Mouse (Mus musculus) liver, embryonic 14.5 days (tissue): Measurements from ENCODE around the gene Vmn1r68. TPM values are rescaled to one million over a fixed set of nuclear protein-coding genes. Genes with fewer than 3 reads are reported as not detected.

Experiments
- ATAC-seq: fragments of 200-750 bp; cut with Nextera tagmentation; 2 replicates; pipeline ENCODE4 v1.8.0; 2017; ENCODE audit warnings: moderate number of reproducible peaks, mild to moderate bottlenecking, moderate library complexity; ENCODE audit not compliant: insufficient read depth
- DNase-seq, 3 experiments: peaks; one replicate each; pipeline ENCODE4 v3.0.0-alpha.2; 2012 to 2013; ENCODE audit warnings: low read depth in 3 of 3, low spot score in 3 of 3
- H3K27ac ChIP-seq: fragments of 300-500 bp; sonication (generic); 2 replicates; pipeline ENCODE4 v1.5.1; 2014; ENCODE audit warnings: moderate library complexity, mild to moderate bottlenecking, control low read depth, inconsistent platforms
- H3K27me3 ChIP-seq: fragments of 300-500 bp; sonication (generic); 2 replicates; pipeline ENCODE4 v1.6.1; 2014; ENCODE audit warnings: mild to moderate bottlenecking, low read length, moderate library complexity; ENCODE audit not compliant: control insufficient read depth, insufficient read depth
- H3K36me3 ChIP-seq: fragments of 300-500 bp; sonication (generic); replicated peaks from 2 replicates; pipeline ENCODE4 v1.6.1; 2014; ENCODE audit warnings: low read depth; ENCODE audit not compliant: control insufficient read depth, insufficient read depth
- H3K4me1 ChIP-seq, 2 experiments: fragments of 200-500 bp in 1 of 2; fragments of 300-500 bp in 1 of 2; sonication (generic) in 1 of 2; replicated peaks; 2 replicates each; pipeline ENCODE4 v1.6.1; 2012 to 2014; ENCODE audit warnings: antibody characterized with exemption in 1 of 2, inconsistent platforms in 1 of 2, low read length in 1 of 2; ENCODE audit not compliant: control insufficient read depth in 2 of 2, insufficient read depth in 2 of 2
- H3K4me2 ChIP-seq: fragments of 300-500 bp; sonication (generic); 2 replicates; pipeline ENCODE4 v1.6.1; 2014; ENCODE audit warnings: low read depth, mild to moderate bottlenecking, control low read depth, moderate library complexity
- H3K4me3 ChIP-seq, 2 experiments: fragments of 200-500 bp in 1 of 2; fragments of 300-500 bp in 1 of 2; sonication (generic) in 1 of 2; 2 replicates each; pipeline ENCODE4 v1.5.1; 2012 to 2014; ENCODE audit warnings: low read depth in 2 of 2, low read length in 2 of 2, mild to moderate bottlenecking in 2 of 2, control low read depth in 1 of 2, inconsistent platforms in 1 of 2, moderate library complexity in 1 of 2; ENCODE audit not compliant: insufficient read depth in 1 of 2
- H3K9ac ChIP-seq: fragments of 300-500 bp; sonication (generic); replicated peaks from 2 replicates; pipeline ENCODE4 v1.6.1; 2014; ENCODE audit warnings: mild to moderate bottlenecking, control low read depth, moderate library complexity
- H3K9me3 ChIP-seq: fragments of 300-500 bp; sonication (generic); 2 replicates; pipeline ENCODE4 v1.6.1; 2016; ENCODE audit warnings: low read length, mixed read lengths; ENCODE audit not compliant: control insufficient read depth
- CTCF ChIP-seq: IDR thresholded peaks from 2 replicates; pipeline ENCODE4 v1.5.1; 2016; ENCODE audit warnings: antibody characterized with exemption, low read depth, control low read depth
- EP300 ChIP-seq: IDR thresholded peaks from 2 replicates; pipeline ENCODE4 v1.6.1; 2016; ENCODE audit warnings: antibody characterized with exemption, low read depth
- WGBS: fragments of 180-500 bp; shearing (Covaris S2); extraction: QIAGEN DNeasy Blood & Tissue Kit; methylation state at CpG from one replicate; pipeline ENCODE4 v1.1.7; 2014; ENCODE audit not compliant: insufficient replicate concordance; 5-methylcytosine and 5-hydroxymethylcytosine counted together
- polyA plus RNA-seq, 2 experiments: library from polyadenylated mRNA; depleted of rRNA in 1 of 2; stranded (reverse) in 1 of 2; unstranded in 1 of 2; fragments of >200 nt; fragmentation: Nextera tagmentation in 1 of 2; extraction: Ambion mirVana in 1 of 2; gene quantifications; 2 replicates each; pipeline versions ENCODE4 v1.2.1 to v1.2.3; 2012 to 2014

Gene Vmn1r68
- polyA plus RNA-seq, 2 experiments = not detected

DNA sequence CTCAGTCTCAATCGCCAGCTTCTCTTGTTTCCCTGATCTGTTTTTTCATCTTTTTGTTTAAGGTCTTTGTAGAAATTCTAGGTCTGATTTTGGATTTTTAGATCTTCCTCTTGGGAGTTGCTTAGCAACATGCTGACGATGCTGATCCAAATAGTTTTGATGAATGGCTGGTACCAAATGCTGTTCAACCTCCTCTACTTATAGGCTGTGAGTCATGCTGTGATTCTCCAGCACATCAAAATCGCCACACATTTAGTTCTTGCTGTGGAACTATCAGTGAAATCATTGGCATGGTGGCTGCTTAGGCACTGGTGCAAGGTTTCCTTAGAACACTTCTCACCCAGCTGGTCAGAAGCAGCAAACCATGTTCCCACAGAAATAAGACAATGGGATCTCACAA is 100.1 kb downstream of the Vmn1r68 start:
- H3K4me3 ChIP-seq = no peak overlapping the region
- no peak overlapping the region for H3K4me2 ChIP-seq
- no peak for DNase-seq
- no peak overlapping the region for H3K9ac ChIP-seq
- no peaks in the 10 kb centered on the region for H3K36me3 ChIP-seq
- no peaks in the 10 kb centered on the region for H3K9me3 ChIP-seq
- no peaks in the 10 kb centered on the region for H3K27me3 ChIP-seq
- no peak for ATAC-seq
- no peak for TF ChIP-seq EP300
- no peak for TF ChIP-seq CTCF
- H3K27ac ChIP-seq = no peak overlapping the region
- no peaks in the 10 kb centered on the region for H3K4me1 ChIP-seq
- 45% methylated on average over 3 of the region's 3 CpGs for WGBS

Other genes with a start within 250 kb of the Vmn1r68 start
- not detected in 2 replicates for gene Vmn1r67, start 115.2 kb downstream of the Vmn1r68 start, polyA plus RNA-seq (2012; rRNA removed)
- gene Vmn1r67, start 115.2 kb downstream of the Vmn1r68 start, polyA plus RNA-seq (2014; fragmentation: Nextera tagmentation; extraction: Ambion mirVana) = not detected in 2 replicates
- gene Zik1, start 63.1 kb downstream of the Vmn1r68 start, polyA plus RNA-seq (2012; rRNA removed) = 0.74 and 1.1 TPM in 2 replicates
- 2.1 and 3.1 TPM in 2 replicates for gene Zik1, start 63.1 kb downstream of the Vmn1r68 start, polyA plus RNA-seq (2014; fragmentation: Nextera tagmentation; extraction: Ambion mirVana)
- not detected in 2 replicates for gene Vmn1r69, start 55.2 kb upstream of the Vmn1r68 start, polyA plus RNA-seq (2012; rRNA removed)
- not detected in 2 replicates for gene Vmn1r69, start 55.2 kb upstream of the Vmn1r68 start, polyA plus RNA-seq (2014; fragmentation: Nextera tagmentation; extraction: Ambion mirVana)
- not detected in 2 replicates for gene Vmn1r70, start 73.0 kb upstream of the Vmn1r68 start, polyA plus RNA-seq (2012; rRNA removed)
- not detected in 2 replicates for gene Vmn1r70, start 73.0 kb upstream of the Vmn1r68 start, polyA plus RNA-seq (2014; fragmentation: Nextera tagmentation; extraction: Ambion mirVana)
- not detected in 2 replicates for gene Nlrp4b, start 129.3 kb upstream of the Vmn1r68 start, polyA plus RNA-seq (2012; rRNA removed)
- gene Nlrp4b, start 129.3 kb upstream of the Vmn1r68 start, polyA plus RNA-seq (2014; fragmentation: Nextera tagmentation; extraction: Ambion mirVana) = not detected in 2 replicates
- gene Vmn1r71, start 195.9 kb upstream of the Vmn1r68 start, polyA plus RNA-seq (2012; rRNA removed) = not detected in 2 replicates
- gene Vmn1r71, start 195.9 kb upstream of the Vmn1r68 start, polyA plus RNA-seq (2014; fragmentation: Nextera tagmentation; extraction: Ambion mirVana) = not detected in 2 replicates